Mouse (Mus musculus): ENCODE results near the gene En1. TPM values are rescaled to one million over a fixed set of nuclear protein-coding genes. Genes with fewer than 3 reads are reported as not detected.

The En1 gene
- total RNA-seq, 2 experiments from 2014 or later, result not detected

DNA sequence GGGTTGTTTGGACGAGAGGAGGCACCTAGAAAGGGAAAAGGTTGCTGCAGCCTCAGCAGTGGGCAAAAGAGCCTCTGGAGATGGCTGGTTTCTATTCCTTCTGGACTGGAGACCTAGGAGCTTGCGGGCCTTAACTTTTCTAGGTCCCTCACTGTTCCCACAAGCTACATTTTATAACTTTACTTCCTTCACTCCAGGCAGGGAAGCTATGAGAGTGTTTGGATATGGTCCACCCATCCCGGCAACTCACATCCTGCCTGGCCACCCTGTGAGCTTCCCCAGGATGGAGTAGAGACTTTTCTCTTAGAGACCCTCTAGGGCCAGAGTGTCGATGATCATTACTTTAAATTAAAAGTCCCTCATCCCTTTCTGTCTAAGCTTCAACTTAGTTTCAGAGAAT is 13.3 kb downstream of the En1 start:
- no peak for ATAC-seq (replicated peaks; ENCODE audit: low FRiP score, poor library complexity, severe bottlenecking)

DNA sequence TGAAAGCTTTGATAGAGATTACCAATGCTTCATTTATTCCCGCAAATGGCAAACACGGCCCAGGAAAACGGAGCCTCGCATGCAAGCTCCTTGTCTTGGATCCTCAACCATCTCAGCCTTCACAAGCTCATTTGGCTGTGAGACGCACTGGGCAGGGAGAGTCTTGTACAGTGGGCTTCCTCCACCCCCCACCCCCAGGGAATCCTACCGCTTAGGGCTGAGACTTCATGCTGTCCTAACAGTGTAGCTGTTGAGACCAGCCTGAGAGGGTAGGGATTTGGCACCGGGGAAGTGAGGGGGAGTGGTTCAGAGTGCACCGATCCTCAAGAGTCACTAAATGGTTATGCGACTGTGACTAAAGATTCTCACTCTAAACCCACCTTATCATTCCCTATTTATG is 13.7 kb downstream of the En1 start:
- no peak for ATAC-seq (replicated peaks; ENCODE audit: low FRiP score, poor library complexity, severe bottlenecking)

DNA sequence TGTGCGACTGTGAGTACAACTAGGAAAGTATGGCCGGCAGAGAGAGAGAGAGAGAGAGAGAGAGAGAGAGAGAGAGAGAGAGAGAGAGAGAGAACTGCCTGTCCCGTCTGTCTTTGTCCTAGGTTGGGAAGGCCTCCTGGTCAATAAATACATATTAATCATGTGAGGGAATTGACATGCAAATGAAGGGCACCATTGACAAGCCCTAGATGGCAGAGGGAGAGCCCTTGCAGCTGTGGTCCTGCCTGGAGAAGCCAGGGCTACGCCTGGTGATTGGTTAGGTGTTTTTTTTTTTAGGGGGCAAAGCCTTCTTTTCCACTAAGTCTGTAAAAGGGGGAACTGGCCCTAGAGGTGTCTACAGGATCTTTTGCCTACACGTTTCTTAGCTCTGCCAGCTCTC is 19.2 kb downstream of the En1 start:
- ATAC-seq (replicated peaks; ENCODE audit: low FRiP score, poor library complexity, severe bottlenecking), result no peak

DNA sequence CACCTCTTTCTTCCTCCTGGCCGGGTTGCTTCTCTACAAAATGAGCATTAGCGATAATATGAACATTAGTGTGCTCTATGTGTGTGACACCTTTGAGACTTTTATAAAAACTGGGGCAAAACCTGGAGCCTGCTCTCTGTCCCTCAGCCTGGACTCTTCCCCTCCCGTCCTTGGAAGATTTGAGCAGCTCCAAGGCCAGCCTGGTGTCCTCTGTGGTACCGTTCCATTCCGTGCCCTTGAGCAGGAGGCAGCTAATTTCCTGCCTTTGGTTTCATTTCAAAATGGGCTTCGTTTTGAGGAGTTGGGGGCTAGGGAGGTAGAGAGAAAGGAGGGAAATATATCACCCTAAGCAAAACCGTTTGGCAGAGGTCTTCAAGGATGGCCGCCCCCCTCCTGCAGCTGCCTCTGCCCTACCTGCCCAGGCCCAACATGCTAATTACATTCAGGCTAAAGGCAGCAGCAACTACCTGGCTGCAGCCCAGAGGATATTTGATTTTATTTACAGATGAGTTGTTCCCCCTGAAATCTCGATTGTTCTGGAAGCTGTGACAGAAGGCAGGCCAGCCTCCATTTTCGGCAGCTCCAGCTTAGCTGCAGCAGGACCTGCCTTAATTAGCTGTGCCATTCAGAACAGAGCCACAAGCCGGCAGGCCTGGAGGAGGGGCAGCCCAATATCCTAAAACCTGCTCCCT is 24.9 kb downstream of the En1 start:
- ATAC-seq (replicated peaks; ENCODE audit: low FRiP score, poor library complexity, severe bottlenecking), result no peak

DNA sequence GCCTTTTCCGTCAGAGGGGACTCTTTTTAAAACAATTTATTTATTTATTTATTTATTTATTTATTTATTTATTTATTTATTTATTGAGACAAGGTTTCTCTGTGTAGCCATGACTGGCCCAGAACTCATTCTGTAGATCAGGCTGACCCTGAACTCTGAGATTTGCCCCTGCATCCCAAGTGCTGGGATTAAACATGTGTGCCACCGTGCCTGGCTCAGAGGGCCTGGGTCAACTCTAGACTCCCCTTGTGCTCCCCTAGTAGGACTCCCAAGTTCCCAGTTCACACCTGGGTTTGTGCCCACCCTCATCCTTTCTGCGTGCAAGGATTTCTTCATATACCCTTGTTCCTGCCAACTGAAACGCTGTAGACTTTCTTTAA is 25.4 kb downstream of the En1 start:
- ATAC-seq (replicated peaks; ENCODE audit: low FRiP score, poor library complexity, severe bottlenecking), result no peak

DNA sequence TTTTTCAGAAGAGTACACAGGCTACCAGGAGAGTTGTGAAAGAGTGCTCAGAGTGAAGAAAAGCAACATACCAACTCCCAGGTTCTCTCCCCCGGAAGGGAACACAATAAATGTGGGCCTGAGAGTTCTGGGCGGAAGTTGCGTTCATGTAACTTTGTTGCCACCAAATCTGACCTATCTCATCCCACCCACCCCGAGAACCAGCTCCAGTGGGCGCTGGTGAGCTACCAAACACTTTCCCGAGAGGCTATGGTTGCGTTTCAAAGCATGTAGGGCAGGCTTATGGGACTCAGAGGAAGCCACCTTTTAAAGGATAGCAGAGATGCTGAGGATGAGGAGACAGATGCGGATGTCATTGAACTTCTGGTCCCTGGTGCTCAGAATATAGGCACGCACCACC is 26.6 kb downstream of the En1 start:
- no peak for ATAC-seq (replicated peaks; ENCODE audit: low FRiP score, poor library complexity, severe bottlenecking)

DNA sequence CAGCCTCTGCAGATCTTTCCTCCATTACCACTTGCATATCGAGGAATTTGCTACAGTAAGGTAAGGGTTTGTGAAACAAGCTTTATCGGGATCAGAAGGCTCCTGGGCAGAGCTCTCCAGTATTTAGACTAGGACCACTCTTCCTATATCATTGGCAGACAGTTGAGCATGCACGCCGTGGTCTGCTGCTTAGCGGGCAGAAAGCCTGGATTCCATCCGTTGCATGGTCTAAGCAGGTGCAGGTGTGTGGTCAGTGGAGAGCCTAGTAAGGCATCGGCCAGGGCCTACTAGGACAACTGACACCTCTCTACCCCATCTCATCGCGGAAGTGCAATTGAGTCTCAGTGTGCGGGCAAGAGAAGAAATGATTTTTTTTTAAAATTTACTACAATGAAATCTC is 41.2 kb downstream of the En1 start:
- ATAC-seq (replicated peaks; ENCODE audit: low FRiP score, poor library complexity, severe bottlenecking), result no peak

DNA sequence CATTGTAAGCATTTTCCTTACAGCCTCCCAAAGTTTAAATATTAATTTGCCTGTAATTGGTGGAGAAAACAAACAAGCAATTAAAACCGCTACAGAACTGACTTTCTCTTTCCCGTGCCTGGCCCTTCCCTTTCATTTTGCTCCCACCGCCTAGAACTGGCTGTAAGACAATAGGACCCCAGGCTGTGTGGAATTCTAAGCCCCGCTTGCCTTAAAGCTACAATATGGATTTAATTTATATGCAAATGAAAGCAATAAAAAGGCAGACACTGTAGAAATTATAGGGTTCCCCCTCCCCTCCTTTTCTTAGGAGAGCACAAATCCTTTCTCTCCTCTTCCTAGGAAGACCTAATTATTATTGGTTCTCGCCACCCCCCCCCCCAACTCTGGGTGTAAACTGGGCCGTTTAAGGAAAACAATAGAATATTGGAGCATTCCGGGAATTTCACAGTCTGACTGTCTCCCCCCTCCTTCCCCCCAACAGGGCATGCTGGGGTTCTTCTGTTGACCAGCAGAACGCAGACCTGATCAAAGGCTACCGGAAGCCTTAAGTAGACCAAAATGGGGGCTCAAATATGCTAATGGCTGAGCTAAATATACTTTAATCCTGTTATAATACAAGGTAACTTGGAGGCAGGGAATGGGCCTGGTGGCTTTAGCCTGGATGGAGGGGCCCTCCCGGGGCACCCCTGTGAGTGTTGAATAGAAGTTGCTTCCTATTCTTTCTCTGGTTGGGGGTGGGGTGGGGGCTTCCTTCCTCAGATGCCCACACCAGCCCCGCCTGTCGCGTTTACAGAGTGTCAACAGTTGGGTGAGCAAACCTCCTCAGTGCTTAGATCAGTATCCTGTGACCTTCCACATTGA is 41.9 kb downstream of the En1 start:
- no peak for ATAC-seq (replicated peaks; ENCODE audit: low FRiP score, poor library complexity, severe bottlenecking)

DNA sequence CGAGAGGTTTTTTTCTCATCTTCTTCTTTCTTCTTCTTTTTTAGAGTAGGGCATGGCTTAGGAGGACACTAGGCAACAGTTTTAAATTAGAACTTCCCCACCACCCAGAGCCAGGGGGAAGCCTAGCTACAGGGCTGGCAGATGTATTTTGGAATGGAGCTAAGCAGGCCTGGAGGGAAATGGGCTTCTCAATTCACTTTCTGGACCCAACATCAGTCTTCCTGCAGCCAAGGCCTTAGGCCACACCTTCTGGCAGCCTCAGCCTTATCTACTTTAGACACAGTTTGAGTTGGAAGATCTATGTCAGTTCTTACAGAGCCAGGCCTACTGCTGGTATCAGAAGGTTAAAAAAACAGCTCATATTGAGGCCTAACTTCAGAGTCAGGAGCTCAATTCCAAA is 42.5 kb downstream of the En1 start:
- no peak for ATAC-seq (replicated peaks; ENCODE audit: low FRiP score, poor library complexity, severe bottlenecking)

DNA sequence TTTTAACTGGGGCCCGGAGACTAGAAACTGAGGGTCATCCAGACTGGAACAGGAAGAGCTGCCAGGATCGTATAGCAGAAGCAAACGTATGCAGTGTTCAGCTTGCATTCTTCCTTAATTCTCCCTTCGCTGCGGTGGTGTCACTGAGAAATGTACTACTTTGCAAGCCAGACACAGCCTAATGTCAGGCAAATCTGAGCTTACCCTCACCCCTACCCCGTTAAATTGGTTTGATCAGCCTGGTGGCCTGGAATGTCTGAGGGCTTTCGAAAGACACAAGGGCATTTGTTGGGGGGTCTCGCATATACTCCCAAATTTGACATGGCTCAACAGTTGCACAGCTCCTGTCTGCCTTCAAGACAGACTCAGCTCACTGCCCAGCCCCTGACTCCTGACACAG is 47.9 kb downstream of the En1 start:
- ATAC-seq (replicated peaks; ENCODE audit: low FRiP score, poor library complexity, severe bottlenecking), result no peak

DNA sequence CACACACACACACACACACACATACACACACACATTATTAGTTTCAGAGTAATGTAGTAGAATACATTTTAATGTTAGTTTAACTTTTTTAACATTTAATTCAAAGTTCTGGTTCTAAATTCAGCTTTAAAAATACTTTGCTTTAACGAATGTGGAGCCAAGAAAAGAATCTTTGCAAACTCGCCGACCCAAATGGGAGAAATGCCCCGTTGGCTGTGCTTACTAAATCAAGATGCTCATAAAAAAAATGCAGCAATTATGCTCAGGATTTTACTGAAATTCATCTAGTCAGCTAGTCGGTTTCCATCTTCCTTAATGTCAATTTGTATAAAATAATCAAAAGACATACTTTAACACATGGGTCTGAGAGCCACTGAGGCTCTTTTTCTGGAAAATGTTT is 49.8 kb downstream of the En1 start:
- no peak for ATAC-seq (replicated peaks; ENCODE audit: low FRiP score, poor library complexity, severe bottlenecking)

DNA sequence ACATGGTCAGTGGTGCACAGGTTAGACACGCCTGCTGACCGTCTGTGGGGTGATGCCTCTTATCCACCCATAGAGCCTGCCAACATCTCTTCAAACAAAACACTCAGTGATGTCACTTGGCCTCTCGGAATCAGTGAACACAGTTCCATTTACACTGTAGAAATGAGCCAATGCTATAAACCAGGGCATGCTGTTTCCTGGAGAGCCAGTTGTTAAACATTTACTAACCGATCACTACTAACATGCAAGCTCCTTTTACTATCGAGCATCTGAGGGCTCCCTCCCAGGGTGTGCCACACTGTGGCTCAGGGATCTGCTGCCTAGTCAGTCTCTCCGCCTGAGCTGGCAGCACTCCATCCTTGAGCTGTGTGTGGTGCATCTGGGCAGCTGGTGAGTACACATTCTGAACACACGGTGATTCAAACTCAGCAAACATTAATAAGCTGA is 52.8 kb downstream of the En1 start:
- ATAC-seq (replicated peaks; ENCODE audit: low FRiP score, poor library complexity, severe bottlenecking), result no peak

Other genes starting within 250 kb of the En1 start
- 0.77 TPM in 1 of 2 replicates, not detected in the other for gene Marco, start 97.4 kb upstream of the En1 start, total RNA-seq (2015; ENCODE audit: low replicate concordance)
- 1.0 and 1.4 TPM in 2 replicates for gene Marco, start 97.4 kb upstream of the En1 start, total RNA-seq (2017; ENCODE audit: low replicate concordance)